Mouse (Mus musculus) lung, postnatal 0 days (tissue): Measurements from ENCODE around the gene Pom121l2. TPM values are rescaled to one million over a fixed set of nuclear protein-coding genes. Genes with fewer than 3 reads are reported as not detected.

ENCODE experiments used
- ATAC-seq: fragments of 200-750 bp; cut with Nextera tagmentation; 2 replicates; pipeline ENCODE4 v1.8.0; 2017; ENCODE audit warnings: moderate library complexity
- DNase-seq: peaks from one replicate; pipeline ENCODE4 v3.0.0-alpha.2; 2016; ENCODE audit warnings: low spot score
- H3K27ac ChIP-seq: fragments of 300-500 bp; sonication (generic); 2 replicates; pipeline ENCODE4 v1.5.1; 2014; ENCODE audit warnings: antibody characterized with exemption, mild to moderate bottlenecking, low read length, mixed read lengths
- H3K27me3 ChIP-seq: fragments of 300-500 bp; sonication (generic); replicated peaks from 2 replicates; pipeline ENCODE4 v1.6.1; 2014; ENCODE audit warnings: low read length, mixed read lengths; ENCODE audit not compliant: insufficient read depth
- H3K36me3 ChIP-seq: fragments of 300-500 bp; sonication (generic); 2 replicates; pipeline ENCODE4 v1.6.1; 2014; ENCODE audit warnings: low read length, mixed read lengths; ENCODE audit not compliant: insufficient read depth
- H3K4me1 ChIP-seq: fragments of 300-500 bp; sonication (generic); 2 replicates; pipeline ENCODE4 v1.6.1; 2014; ENCODE audit warnings: antibody characterized with exemption, low read depth, low read length, mixed read lengths; ENCODE audit not compliant: insufficient read depth
- H3K4me2 ChIP-seq: fragments of 300-500 bp; sonication (generic); replicated peaks from 2 replicates; pipeline ENCODE4 v1.6.1; 2014; ENCODE audit warnings: low read depth, mild to moderate bottlenecking, low read length, moderate library complexity, mixed read lengths
- H3K4me3 ChIP-seq: fragments of 300-500 bp; sonication (generic); 2 replicates; pipeline ENCODE4 v1.5.1; 2014; ENCODE audit warnings: low read depth, low read length
- H3K9ac ChIP-seq: fragments of 300-500 bp; sonication (generic); replicated peaks from 2 replicates; pipeline ENCODE4 v1.6.1; 2014; ENCODE audit warnings: low read depth, mild to moderate bottlenecking
- H3K9me3 ChIP-seq: fragments of 300-500 bp; sonication (generic); 2 replicates; pipeline ENCODE4 v1.6.1; 2016; ENCODE audit warnings: low read length, mixed read lengths
- CTCF ChIP-seq: IDR thresholded peaks from 2 replicates; pipeline ENCODE4 v1.5.1; 2016; ENCODE audit warnings: antibody characterized with exemption, mild to moderate bottlenecking
- EP300 ChIP-seq: IDR thresholded peaks from 2 replicates; pipeline ENCODE4 v1.6.1; 2016; ENCODE audit warnings: antibody characterized with exemption, mild to moderate bottlenecking, control low read depth
- WGBS: fragments of 180-500 bp; shearing (Covaris S2); extraction: QIAGEN DNeasy Blood & Tissue Kit; methylation state at CpG from one replicate; pipeline ENCODE4 v1.1.7; 2014; 5-methylcytosine and 5-hydroxymethylcytosine counted together
- polyA plus RNA-seq: library from polyadenylated mRNA; unstranded; fragments of >200 nt; fragmentation: Nextera tagmentation; extraction: Ambion mirVana; gene quantifications from 2 replicates; pipeline ENCODE4 v1.2.1, GENCODE M21; 2015

Gene Pom121l2
- polyA plus RNA-seq, 1 experiment from 2014 or later, result not detected

- no peak for TF ChIP-seq EP300
- H3K27me3 ChIP-seq, result no peaks in the 10 kb centered on the region
- H3K4me2 ChIP-seq, result no peak overlapping the region
- no peak overlapping the region for H3K27ac ChIP-seq
- 43% methylated on average over 1 of the region's 1 CpGs for WGBS
- H3K9me3 ChIP-seq, result no peaks in the 10 kb centered on the region
- no peak overlapping the region for H3K4me3 ChIP-seq
- no peak overlapping the region for H3K9ac ChIP-seq
- no peaks in the 10 kb centered on the region for H3K36me3 ChIP-seq
- DNase-seq, result no peak
- ATAC-seq, result no peak
- no peaks in the 10 kb centered on the region for H3K4me1 ChIP-seq
Observed at GRCm38 (mm10) chr13:21969269-21969668, 11.7 kb upstream of the Pom121l2 start.

DNA sequence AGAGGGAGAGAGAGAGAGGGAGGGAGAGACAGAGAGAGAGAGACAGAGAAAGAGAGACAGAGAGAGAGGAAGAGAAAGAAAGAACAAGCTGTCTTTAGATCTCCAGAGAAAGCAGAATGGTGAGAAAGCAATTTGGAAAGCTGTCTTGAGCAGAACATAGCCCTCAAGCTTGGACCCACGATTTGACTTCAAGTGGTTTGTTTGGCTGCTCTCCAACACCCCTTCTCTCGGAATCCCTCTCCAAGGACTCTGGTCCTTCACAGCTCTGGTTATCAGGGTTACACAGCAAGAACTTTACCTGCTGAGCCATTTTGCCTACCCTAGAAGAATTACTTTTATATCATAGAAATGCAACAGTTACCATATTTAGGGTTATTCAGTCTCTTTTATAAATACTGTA, 11.2 kb upstream of the Pom121l2 start:
- ATAC-seq, result no peak
- WGBS, result 17% methylated on average over 2 of the region's 2 CpGs

DNA sequence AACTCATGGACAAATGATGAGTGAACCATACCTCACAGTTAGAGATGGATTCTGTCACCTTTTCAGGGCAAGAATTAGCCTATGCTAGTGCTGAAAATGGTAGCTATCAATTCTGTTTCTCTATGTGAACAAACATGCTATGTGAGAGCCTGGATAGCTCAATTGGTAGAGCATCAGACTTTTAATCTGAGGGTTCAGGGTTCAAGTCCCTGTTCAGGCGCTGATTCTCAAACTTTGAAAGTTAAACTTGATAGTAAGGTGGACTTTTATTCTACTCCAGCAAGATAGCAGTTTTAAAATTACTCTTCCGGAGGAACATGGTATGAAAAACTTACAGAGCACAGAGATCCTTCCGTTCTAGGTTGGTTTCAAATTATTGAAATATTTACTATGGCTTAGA, 9.4 kb upstream of the Pom121l2 start:
- no peak for TF ChIP-seq EP300
- TF ChIP-seq CTCF, result no peak

More for the DNA sequence above, 11.2 kb upstream of the Pom121l2 start:
- no peak overlapping the region for H3K9ac ChIP-seq
- DNase-seq, result peak; percentile 13
- no peaks in the 10 kb centered on the region for H3K4me1 ChIP-seq
- no peaks in the 10 kb centered on the region for H3K36me3 ChIP-seq
- H3K4me3 ChIP-seq, result no peak overlapping the region
- no peaks in the 10 kb centered on the region for H3K27me3 ChIP-seq
- no peak overlapping the region for H3K4me2 ChIP-seq
- no peak for TF ChIP-seq CTCF
- no peak for TF ChIP-seq EP300
- no peaks in the 10 kb centered on the region for H3K9me3 ChIP-seq
- no peak overlapping the region for H3K27ac ChIP-seq

GRCm38 (mm10) chr13:21974221-21974725, 6.7 kb upstream of the Pom121l2 start:
- Histone ChIP-seq H3K4me3 (peak overlapping the region; percentile 67), H3K9me3 (no peaks in the 10 kb centered on the region), H3K4me1 (no peaks in the 10 kb centered on the region), H3K27me3 (no peaks in the 10 kb centered on the region), H3K4me2 (peak overlapping the region; percentile 42), H3K27ac (peak overlapping the region; percentile 94), H3K9ac (peak overlapping the region; percentile 71), H3K36me3 (no peaks in the 10 kb centered on the region)
- 1% methylated on average over 23 of the region's 23 CpGs for WGBS
- TF ChIP-seq EP300, result peak; percentile 68
- TF ChIP-seq CTCF, result peak; percentile 89
- DNase-seq (peak; percentile 95), ATAC-seq (peak; percentile 87)

More for the DNA sequence above, 9.4 kb upstream of the Pom121l2 start:
- no peak for DNase-seq
- no peaks in the 10 kb centered on the region for H3K9me3 ChIP-seq
- H3K27me3 ChIP-seq, result no peaks in the 10 kb centered on the region
- no peaks in the 10 kb centered on the region for H3K4me1 ChIP-seq
- H3K9ac ChIP-seq, result no peak overlapping the region
- no peak overlapping the region for H3K4me3 ChIP-seq
- no peaks in the 10 kb centered on the region for H3K36me3 ChIP-seq
- no peak overlapping the region for H3K4me2 ChIP-seq
- ATAC-seq, result no peak
- no peak overlapping the region for H3K27ac ChIP-seq
- 47% methylated on average over 3 of the region's 3 CpGs for WGBS

GRCm38 (mm10) chr13:21974726-21975473, 6.1 kb upstream of the Pom121l2 start:
- Histone ChIP-seq H3K9ac (peak overlapping the region; percentile 71), H3K4me3 (peak overlapping the region; percentile 67), H3K27ac (peak overlapping the region; percentile 94), H3K27me3 (no peaks in the 10 kb centered on the region), H3K36me3 (no peaks in the 10 kb centered on the region), H3K4me1 (no peaks in the 10 kb centered on the region), H3K9me3 (no peaks in the 10 kb centered on the region), H3K4me2 (peak overlapping the region; percentile 42)
- WGBS, result 3% methylated on average over 20 of the region's 20 CpGs
- TF ChIP-seq CTCF (no peak), EP300 (peak; percentile 21; the same call in 1 of the 2 replicates)
- peak; percentile 91 for ATAC-seq
- peak; percentile 88 for DNase-seq

DNA sequence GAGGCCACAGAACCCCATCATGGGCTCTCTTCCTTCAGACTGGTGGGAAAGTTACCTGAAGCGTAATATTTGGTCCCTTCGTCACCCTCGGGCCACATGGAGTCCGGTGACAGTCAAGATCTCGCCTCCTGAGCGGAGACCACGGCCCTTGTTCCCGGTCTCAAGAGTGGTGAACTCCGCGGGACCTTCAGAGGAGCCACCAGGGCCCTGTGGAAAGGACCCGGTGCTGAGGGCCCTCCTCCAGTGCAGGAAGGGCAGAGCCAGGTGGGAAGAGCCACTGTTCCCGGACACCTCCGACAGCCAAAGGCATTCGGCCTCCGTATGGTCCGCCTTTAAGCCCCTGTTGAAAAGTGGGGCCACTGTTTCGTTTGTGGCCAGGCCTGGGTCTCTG, 804 bp downstream of the Pom121l2 start:
- peaks cover 14% of the 10 kb centered on the region; the same call in 1 of the 2 replicates for H3K27me3 ChIP-seq
- WGBS, result 10% methylated on average over 17 of the region's 17 CpGs
- no peak overlapping the region for H3K27ac ChIP-seq
- DNase-seq, result no peak
- H3K4me2 ChIP-seq, result peak overlapping the region; percentile 76
- H3K9me3 ChIP-seq, result no peaks in the 10 kb centered on the region
- TF ChIP-seq EP300 (no peak), CTCF (no peak)
- H3K4me1 ChIP-seq, result peaks cover 8% of the 10 kb centered on the region
- peak overlapping the region; percentile 27; the same call in 1 of the 2 replicates for H3K9ac ChIP-seq
- peak overlapping the region; percentile 37 for H3K4me3 ChIP-seq
- ATAC-seq, result 0 out of 2 replicates have a peak, but pooled peaks have one; percentile 12
- H3K36me3 ChIP-seq, result no peaks in the 10 kb centered on the region
